Mouse (Mus musculus): ENCODE measurements around the gene Ssmem1.

DNA sequence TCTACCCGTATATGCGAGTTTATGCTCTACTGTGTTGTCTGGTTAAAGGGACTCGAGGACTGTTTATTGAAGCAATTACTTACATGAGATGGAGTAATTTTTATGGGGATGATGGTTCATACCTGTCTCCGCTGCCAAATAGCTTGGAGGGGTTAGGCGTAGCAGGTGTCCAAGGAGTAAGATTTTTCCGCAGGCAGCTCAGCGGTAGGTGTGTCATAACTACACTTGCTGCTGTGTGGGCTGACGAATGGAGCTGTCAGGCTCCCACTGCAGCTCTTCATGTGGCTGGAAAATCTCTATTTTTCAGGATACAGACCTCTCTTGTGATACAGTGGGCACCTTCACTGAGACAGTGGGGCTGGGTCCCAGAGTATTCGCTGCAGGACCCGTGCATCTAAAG is 59.7 kb downstream of the Ssmem1 start:
- TF ChIP-seq USF1 (IDR thresholded peaks at IDR 0.05; ENCODE audit: low read depth) (no peak), MAX (IDR thresholded peaks at IDR 0.05; ENCODE audit: low read depth) (no peak)
